Mouse (Mus musculus) hindbrain, embryonic 11.5 days (tissue): ENCODE data around the gene Dtx4. TPM values are rescaled to one million over a fixed set of nuclear protein-coding genes. Genes with fewer than 3 reads are reported as not detected.

Experiments used
- ATAC-seq: fragments of 200-750 bp; cut with Nextera tagmentation; 2 replicates; pipeline ENCODE4 v1.8.0; 2017; ENCODE audit warnings: mild to moderate bottlenecking, moderate TSS enrichment, moderate library complexity; ENCODE audit not compliant: low FRiP score
- DNase-seq: peaks from one replicate; pipeline ENCODE4 v3.0.0-alpha.2; 2015; ENCODE audit warnings: low spot score
- H3K27ac ChIP-seq: fragments of 300-500 bp; sonication (generic); 2 replicates; pipeline ENCODE4 v1.5.1; 2014; ENCODE audit warnings: mild to moderate bottlenecking, low read depth, low read length
- H3K27me3 ChIP-seq: fragments of 300-500 bp; sonication (generic); 2 replicates; pipeline ENCODE4 v1.6.1; 2014; ENCODE audit warnings: mild to moderate bottlenecking, low read length, moderate library complexity, mixed read lengths; ENCODE audit not compliant: control insufficient read depth, insufficient read depth
- H3K36me3 ChIP-seq: fragments of 300-500 bp; sonication (generic); 2 replicates; pipeline ENCODE4 v1.6.1; 2014; ENCODE audit warnings: mild to moderate bottlenecking, low read length, moderate library complexity, mixed read lengths; ENCODE audit not compliant: control insufficient read depth, insufficient read depth
- H3K4me1 ChIP-seq: fragments of 300-500 bp; sonication (generic); replicated peaks from 2 replicates; pipeline ENCODE4 v1.6.1; 2014; ENCODE audit warnings: low read length, mixed read lengths; ENCODE audit not compliant: control insufficient read depth, insufficient read depth
- H3K4me2 ChIP-seq: fragments of 300-500 bp; sonication (generic); replicated peaks from 2 replicates; pipeline ENCODE4 v1.6.1; 2014; ENCODE audit warnings: mild to moderate bottlenecking, low read depth, low read length
- H3K4me3 ChIP-seq: fragments of 300-500 bp; sonication (generic); 2 replicates; pipeline ENCODE4 v1.5.1; 2014; ENCODE audit warnings: low read depth, low read length
- H3K9ac ChIP-seq: fragments of 300-500 bp; sonication (generic); 2 replicates; pipeline ENCODE4 v1.6.1; 2014; ENCODE audit warnings: low read depth, low read length
- H3K9me3 ChIP-seq: fragments of 300-500 bp; sonication (generic); 2 replicates; pipeline ENCODE4 v1.6.1; 2016; ENCODE audit warnings: low read length; ENCODE audit not compliant: control insufficient read depth
- WGBS: fragments of 180-500 bp; shearing (Covaris S2); extraction: QIAGEN DNeasy Blood & Tissue Kit; methylation state at CpG from one replicate; pipeline ENCODE4 v1.1.7; 2014; 5-methylcytosine and 5-hydroxymethylcytosine counted together
- polyA plus RNA-seq: library from polyadenylated mRNA; unstranded; fragments of >200 nt; fragmentation: Nextera tagmentation; extraction: Ambion mirVana; gene quantifications from 2 replicates; pipeline ENCODE4 v1.2.1, GENCODE M21; 2014

Gene Dtx4
- polyA plus RNA-seq, 1 experiment from 2014 or later, result 55.4 TPM

DNA sequence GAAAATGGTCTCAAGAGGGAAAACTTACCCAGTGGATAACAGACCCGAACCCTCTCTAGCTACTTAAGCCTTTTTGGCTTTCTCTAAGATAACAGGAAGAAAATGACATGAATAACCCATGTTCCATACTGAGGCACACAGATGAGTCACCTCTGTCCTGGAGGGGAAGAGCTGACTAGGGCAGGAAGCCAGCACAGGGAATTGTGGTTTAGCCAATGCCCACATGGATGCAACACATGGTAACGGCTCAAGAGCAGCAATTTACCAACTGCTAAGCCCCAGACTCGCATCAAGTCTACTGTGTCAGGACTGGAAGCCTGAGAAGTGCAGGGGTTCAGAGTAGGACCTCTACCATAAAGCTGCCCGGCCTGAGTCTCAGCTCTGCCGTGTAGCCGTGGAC is 22.9 kb downstream of the Dtx4 start:
- H3K4me2 ChIP-seq, result no peak overlapping the region
- no peak for ATAC-seq
- no peak for DNase-seq
- 98% methylated on average over 6 of the region's 6 CpGs for WGBS
- H3K36me3 ChIP-seq, result peaks cover 10% of the 10 kb centered on the region; the same call in 1 of the 2 replicates
- no peaks in the 10 kb centered on the region for H3K27me3 ChIP-seq
- H3K4me1 ChIP-seq, result no peaks in the 10 kb centered on the region
- no peaks in the 10 kb centered on the region for H3K9me3 ChIP-seq
- H3K4me3 ChIP-seq, result no peak overlapping the region
- H3K9ac ChIP-seq, result no peak overlapping the region
- no peak overlapping the region for H3K27ac ChIP-seq

DNA sequence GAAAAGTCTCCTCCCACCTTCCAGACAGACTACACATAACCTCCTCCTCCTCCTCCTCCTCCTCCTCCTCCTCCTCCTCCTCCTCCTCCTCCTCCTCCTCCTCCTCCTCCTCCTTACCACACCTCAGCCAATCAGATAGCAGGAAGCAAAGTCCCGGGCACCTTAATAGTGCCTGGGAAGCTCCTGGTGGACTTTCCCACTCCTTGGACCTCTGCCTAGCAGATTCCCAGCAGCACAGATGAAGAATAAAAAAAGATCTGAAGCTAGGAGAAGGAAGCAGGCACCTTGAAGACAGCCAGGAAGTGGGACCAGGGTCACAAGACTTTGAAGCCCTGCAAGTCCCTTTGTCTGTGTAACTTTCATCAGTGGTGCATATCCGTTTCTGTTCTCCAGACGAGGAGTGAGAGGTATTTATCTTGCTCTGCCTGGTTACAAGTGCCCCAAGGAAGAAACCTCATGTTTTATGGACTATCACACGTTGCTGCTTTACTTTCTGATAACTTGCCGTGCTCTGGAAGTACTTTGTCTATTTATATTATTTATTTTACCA is 24.5 kb downstream of the Dtx4 start:
- Histone ChIP-seq H3K4me3 (no peak overlapping the region), H3K36me3 (peaks cover 5% of the 10 kb centered on the region; the same call in 1 of the 2 replicates), H3K9ac (no peak overlapping the region), H3K27me3 (no peaks in the 10 kb centered on the region), H3K4me2 (no peak overlapping the region), H3K4me1 (no peaks in the 10 kb centered on the region), H3K9me3 (no peaks in the 10 kb centered on the region), H3K27ac (no peak overlapping the region)
- ATAC-seq (no peak), DNase-seq (no peak)
- WGBS, result 60% methylated on average over 5 of the region's 5 CpGs

DNA sequence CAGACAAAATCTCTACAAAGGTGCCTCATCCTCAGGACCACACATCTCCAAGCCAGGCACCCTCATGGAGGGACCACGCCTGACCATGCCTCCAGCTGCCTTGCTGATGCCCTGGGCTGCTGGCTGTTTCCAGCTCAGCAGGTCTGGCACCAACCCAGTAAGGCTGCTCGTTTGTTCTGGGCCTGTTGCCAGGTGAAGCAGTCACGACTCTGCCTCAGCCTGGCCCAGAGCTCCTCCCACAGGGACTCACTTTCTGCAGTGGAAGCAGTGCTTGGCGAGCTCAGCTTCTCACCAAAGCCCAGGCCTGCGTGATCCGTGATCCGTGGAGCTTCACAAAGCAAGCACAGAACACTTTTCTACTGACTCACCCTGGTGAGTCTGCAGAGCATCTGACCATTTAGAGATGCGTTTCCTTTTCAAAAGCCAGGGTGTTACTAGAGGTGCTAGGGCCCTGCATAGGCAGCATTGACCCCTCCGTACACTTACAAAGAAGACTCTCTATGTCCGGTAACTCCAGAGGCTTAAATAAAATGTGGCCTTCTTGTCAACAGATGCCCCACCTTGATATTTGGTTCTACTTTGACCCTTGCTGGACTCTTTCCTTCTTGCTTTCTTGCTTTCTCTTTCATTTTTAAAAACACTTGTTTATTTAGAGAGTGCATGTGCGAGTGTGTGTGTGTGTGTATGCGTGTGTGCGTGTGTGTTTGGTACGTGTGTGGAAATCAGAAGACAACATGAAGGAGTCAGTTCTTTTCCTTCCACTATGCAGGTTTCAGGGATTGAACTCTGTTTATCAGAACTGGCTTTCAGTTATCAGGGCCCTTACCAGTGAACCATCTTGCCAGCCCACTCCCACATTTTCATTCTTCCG is 25.6 kb downstream of the Dtx4 start:
- no peak overlapping the region for H3K4me2 ChIP-seq
- no peaks in the 10 kb centered on the region for H3K27me3 ChIP-seq
- H3K36me3 ChIP-seq, result peaks cover 8% of the 10 kb centered on the region; the same call in 1 of the 2 replicates
- DNase-seq (no peak), ATAC-seq (peak; percentile 69)
- no peak overlapping the region for H3K27ac ChIP-seq
- WGBS, result 83% methylated on average over 15 of the region's 15 CpGs
- H3K4me1 ChIP-seq, result no peaks in the 10 kb centered on the region
- H3K9me3 ChIP-seq, result no peaks in the 10 kb centered on the region
- H3K4me3 ChIP-seq, result no peak overlapping the region
- no peak overlapping the region for H3K9ac ChIP-seq

DNA sequence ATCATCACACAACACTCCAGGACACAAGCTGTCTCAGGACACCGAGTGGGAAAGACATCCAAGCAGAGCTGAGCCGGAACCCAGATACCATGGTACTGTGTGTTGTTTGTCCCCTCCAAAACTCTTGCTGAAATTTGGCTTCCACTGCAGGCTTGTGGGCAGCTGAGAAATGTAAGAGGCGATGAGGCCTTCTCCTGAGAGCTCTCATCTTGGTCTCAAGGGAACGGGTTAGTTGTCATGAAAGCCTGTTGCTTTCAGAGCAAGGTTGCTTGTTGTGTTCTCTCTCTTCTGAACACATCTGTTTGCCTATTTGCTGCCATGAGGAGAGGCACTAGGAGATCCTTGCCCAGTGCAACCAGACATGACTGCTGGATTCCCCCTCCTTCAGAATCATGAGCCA is 27.3 kb downstream of the Dtx4 start:
- Histone ChIP-seq H3K4me3 (no peak overlapping the region), H3K36me3 (0 out of 2 replicates have a peak, but pooled peaks cover 3% of the 10 kb centered on the region), H3K9ac (no peak overlapping the region), H3K4me1 (no peaks in the 10 kb centered on the region), H3K4me2 (no peak overlapping the region), H3K27me3 (no peaks in the 10 kb centered on the region), H3K9me3 (no peaks in the 10 kb centered on the region), H3K27ac (no peak overlapping the region)
- ATAC-seq (no peak), DNase-seq (no peak)
- WGBS, result 91% methylated on average over 4 of the region's 4 CpGs

DNA sequence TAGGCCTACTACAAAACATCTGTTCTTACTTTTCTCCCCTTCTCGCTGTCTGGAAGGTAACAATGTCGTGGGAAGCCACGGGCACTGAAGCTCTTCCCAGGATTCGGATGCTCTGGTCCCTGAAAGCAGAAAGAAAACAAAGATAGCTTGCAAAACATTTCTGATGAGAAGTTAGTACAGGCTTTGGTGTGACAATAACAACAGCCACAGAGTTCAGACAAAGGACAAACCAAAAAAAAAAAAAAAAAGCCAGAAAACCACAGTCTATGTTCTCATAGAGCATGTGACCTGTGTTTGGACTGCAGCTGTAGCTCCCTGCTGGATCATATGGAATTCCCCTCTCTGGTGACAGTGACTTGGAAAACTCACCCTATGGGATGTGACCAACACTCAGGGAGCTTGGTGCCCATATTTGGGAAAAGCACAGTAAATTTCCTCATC is 28.0 kb downstream of the Dtx4 start:
- Histone ChIP-seq H3K27ac (no peak overlapping the region), H3K4me2 (no peak overlapping the region), H3K36me3 (0 out of 2 replicates have a peak, but pooled peaks cover 3% of the 10 kb centered on the region), H3K4me3 (no peak overlapping the region), H3K9ac (no peak overlapping the region), H3K27me3 (no peaks in the 10 kb centered on the region), H3K4me1 (no peaks in the 10 kb centered on the region), H3K9me3 (no peaks in the 10 kb centered on the region)
- 67% methylated on average over 4 of the region's 4 CpGs for WGBS
- ATAC-seq (no peak), DNase-seq (no peak)

DNA sequence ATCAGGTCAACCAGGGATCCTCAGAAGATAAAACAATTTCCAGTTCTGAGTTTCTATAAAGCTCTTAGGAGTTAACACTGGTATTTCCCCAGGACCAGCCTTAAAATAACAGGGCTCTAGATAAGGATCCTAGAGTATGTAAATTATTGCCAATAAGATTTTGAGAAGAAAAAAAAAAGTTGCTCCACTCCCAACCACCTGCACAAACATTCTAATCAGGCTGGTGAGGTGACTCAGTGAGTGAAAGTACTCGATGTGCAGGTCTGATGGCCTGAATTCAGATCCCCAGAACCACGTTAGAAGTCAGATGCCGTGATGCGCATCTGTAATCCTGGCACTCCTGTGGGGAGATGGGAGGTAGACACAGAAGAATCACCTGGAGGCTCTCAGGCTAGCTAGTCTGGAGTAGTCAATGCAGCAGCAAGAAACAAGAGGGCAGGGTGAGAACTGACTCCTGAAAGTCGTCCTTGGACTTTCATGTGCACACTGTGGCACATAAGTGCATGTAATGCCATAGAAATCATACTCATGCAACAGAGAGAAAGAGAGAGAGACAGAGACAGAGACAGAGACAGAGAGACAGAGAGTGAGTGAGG is 28.8 kb downstream of the Dtx4 start:
- Histone ChIP-seq H3K27me3 (no peaks in the 10 kb centered on the region), H3K4me3 (no peak overlapping the region), H3K4me2 (no peak overlapping the region), H3K9me3 (no peaks in the 10 kb centered on the region), H3K9ac (no peak overlapping the region), H3K27ac (no peak overlapping the region), H3K36me3 (0 out of 2 replicates have a peak, but pooled peaks cover 3% of the 10 kb centered on the region), H3K4me1 (no peaks in the 10 kb centered on the region)
- no peak for DNase-seq
- ATAC-seq, result no peak
- WGBS, result 81% methylated on average over 5 of the region's 5 CpGs

DNA sequence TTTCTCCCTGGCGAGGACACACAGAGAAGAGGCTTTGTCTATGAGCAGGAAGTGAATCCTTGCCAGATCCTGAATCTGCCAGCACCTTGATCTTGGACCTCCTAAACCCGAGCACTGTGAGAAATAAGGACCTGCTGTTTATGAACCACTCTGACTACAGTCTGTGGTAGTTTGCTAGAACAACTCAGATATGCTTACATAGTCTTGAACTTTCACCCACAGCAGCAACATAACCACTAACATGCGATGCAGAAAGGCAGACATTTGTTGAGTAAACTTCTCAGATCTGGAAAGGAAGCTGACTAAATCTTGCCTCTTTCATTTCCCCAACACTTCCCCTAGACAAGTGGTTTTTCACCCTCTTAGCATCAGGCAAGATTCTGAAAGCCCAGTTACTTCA is 29.4 kb downstream of the Dtx4 start:
- no peak for ATAC-seq
- 72% methylated on average over 3 of the region's 3 CpGs for WGBS

DNA sequence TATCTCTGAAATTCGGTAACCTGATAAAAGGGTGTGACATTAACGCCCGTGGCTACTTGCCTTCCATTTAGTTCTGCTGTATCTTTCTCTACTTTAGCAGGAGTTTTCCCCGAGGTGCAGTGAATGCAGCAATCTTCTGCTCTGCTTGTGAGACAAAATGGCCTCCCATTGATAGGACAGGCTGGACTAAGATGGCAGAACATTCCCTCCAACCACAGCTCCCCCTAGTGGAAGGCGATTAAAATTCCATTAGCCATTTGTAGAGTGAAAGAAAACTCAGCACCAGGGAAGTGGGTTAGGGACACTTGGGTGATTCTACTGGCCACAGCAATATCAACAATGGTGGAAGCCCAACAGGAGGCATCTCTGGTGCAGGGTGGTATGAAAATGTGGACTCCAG is 33.8 kb downstream of the Dtx4 start:
- DNase-seq, result peak; percentile 71
- H3K27me3 ChIP-seq, result no peaks in the 10 kb centered on the region
- no peak overlapping the region for H3K4me3 ChIP-seq
- 0 out of 2 replicates have a peak, but pooled peaks cover 3% of the 10 kb centered on the region for H3K36me3 ChIP-seq
- no peaks in the 10 kb centered on the region; the same call in 1 of the 2 replicates for H3K4me1 ChIP-seq
- H3K27ac ChIP-seq, result no peak overlapping the region
- H3K9ac ChIP-seq, result no peak overlapping the region
- WGBS, result 86% methylated on average over 5 of the region's 5 CpGs
- 0 out of 2 replicates have a peak, but pooled peaks have one; percentile 5 for ATAC-seq
- H3K9me3 ChIP-seq, result no peaks in the 10 kb centered on the region
- no peak overlapping the region for H3K4me2 ChIP-seq

More for the DNA sequence above, 29.4 kb downstream of the Dtx4 start:
- no peak for DNase-seq
- Histone ChIP-seq H3K27ac (no peak overlapping the region), H3K4me2 (no peak overlapping the region), H3K4me3 (no peak overlapping the region), H3K9me3 (no peaks in the 10 kb centered on the region), H3K36me3 (0 out of 2 replicates have a peak, but pooled peaks cover 3% of the 10 kb centered on the region), H3K27me3 (no peaks in the 10 kb centered on the region), H3K9ac (no peak overlapping the region), H3K4me1 (no peaks in the 10 kb centered on the region)
